Mouse (Mus musculus): ENCODE results near the gene 1700029H14Rik. TPM values are rescaled to one million over a fixed set of nuclear protein-coding genes. Genes with fewer than 3 reads are reported as not detected.

The 1700029H14Rik gene
- total and polyA plus RNA-seq, 2 experiments from 2014 or later = not detected

DNA sequence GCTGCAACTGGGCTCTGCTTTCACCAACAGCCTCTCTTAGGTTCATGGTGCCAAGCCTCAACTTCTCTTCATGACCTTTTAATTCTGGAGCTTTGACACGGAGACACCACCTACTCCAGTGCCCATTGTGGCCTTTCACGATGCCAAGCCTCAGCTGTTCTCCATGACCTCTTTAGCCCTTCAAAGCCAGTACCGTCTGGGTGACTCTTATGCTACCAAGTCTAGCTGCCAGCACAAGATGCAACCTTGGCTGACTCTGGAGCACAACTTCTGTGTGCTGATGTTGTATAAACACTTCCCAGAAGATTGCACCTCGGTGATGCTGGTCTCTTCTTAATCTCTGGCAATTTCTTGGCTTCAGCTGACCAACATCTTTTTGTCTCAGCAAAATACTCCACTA is 15.8 kb downstream of the 1700029H14Rik start:
- no peaks in the 10 kb centered on the region; the same call in 1 of the 2 replicates for H3K4me1 ChIP-seq (ENCODE audit: control insufficient read depth, insufficient read depth)
- no peaks in the 10 kb centered on the region for H3K36me3 ChIP-seq (replicated peaks; ENCODE audit: control insufficient read depth, insufficient read depth, low read length)
- TF ChIP-seq EP300 (IDR thresholded peaks at IDR 0.05; ENCODE audit: low read depth) (no peak), CTCF (IDR thresholded peaks at IDR 0.05; ENCODE audit: low read depth) (no peak)
- DNase-seq (ENCODE audit: low spot score) = no peak
- no peak overlapping the region for H3K9ac ChIP-seq (replicated peaks; ENCODE audit: low read depth, low read length)
- 0 out of 2 replicates have a peak, but pooled peaks cover 13% of the 10 kb centered on the region for H3K9me3 ChIP-seq (replicated peaks; ENCODE audit: control insufficient read depth, low read length)
- no peak overlapping the region for H3K4me2 ChIP-seq (ENCODE audit: low read depth, low read length)
- ATAC-seq (ENCODE audit: insufficient read depth, low read depth) = no peak
- H3K27me3 ChIP-seq (ENCODE audit: control insufficient read depth, insufficient read depth, low read length) = no peaks in the 10 kb centered on the region
- no peak overlapping the region for H3K27ac ChIP-seq (ENCODE audit: low read depth)
- WGBS = 76% methylated on average over 4 of the region's 4 CpGs
- H3K4me3 ChIP-seq (ENCODE audit: low read depth, low read length) = no peak overlapping the region

DNA sequence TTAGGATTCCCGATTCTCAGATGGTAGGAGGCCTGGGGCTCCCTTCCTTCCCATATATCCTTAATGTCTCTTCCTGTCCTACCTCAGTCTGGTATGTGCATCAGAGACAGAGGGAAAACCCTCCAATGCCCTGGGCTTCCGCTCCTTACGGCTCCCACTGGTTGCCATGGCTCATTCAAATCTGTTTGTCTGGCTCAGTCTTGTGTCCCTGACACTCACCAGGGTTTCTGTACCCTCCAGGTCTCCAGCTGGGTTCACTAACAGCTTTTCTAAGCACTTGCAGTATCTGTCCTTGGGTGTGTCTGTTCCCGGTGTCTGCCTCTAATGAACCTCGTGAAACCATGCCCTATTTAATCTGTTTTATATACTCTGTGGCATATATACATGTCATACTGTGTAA is 20.7 kb downstream of the 1700029H14Rik start:
- Histone ChIP-seq H3K9ac (replicated peaks; ENCODE audit: low read depth, low read length) (no peak overlapping the region), H3K27ac (ENCODE audit: low read depth) (no peak overlapping the region), H3K4me2 (ENCODE audit: low read depth, low read length) (no peak overlapping the region), H3K27me3 (ENCODE audit: control insufficient read depth, insufficient read depth, low read length) (no peaks in the 10 kb centered on the region), H3K4me1 (ENCODE audit: control insufficient read depth, insufficient read depth) (no peaks in the 10 kb centered on the region), H3K36me3 (replicated peaks; ENCODE audit: control insufficient read depth, insufficient read depth, low read length) (no peaks in the 10 kb centered on the region), H3K9me3 (replicated peaks; ENCODE audit: control insufficient read depth, low read length) (0 out of 2 replicates have a peak, but pooled peaks cover 13% of the 10 kb centered on the region), H3K4me3 (ENCODE audit: low read depth, low read length) (no peak overlapping the region)
- no peak for TF ChIP-seq CTCF (IDR thresholded peaks at IDR 0.05; ENCODE audit: low read depth)
- TF ChIP-seq EP300 (IDR thresholded peaks at IDR 0.05; ENCODE audit: low read depth) = no peak
- ATAC-seq (ENCODE audit: insufficient read depth, low read depth) (no peak), DNase-seq (ENCODE audit: low spot score) (no peak)
- 52% methylated on average over 5 of the region's 5 CpGs for WGBS

DNA sequence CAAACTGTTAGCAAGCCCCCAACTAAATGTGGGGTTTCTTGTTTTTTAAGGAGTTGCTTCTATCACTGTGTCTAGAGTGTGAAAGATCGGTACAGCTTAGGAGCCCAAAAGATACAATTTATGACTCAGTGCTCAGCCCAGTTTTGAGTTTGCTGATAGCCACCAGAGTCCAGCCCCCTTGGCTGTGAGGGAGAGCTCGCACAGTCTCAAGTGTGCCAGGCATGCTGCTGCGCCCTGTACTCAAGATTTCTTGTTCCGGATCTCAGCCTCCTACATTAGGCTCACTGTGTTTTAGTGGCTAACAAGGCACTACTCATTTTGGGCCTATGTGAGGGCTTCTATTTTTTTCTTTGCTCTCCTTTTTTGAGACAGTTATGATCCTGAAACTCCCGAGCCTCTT is 22.1 kb downstream of the 1700029H14Rik start:
- H3K4me1 ChIP-seq (ENCODE audit: control insufficient read depth, insufficient read depth) = no peaks in the 10 kb centered on the region
- H3K27me3 ChIP-seq (ENCODE audit: control insufficient read depth, insufficient read depth, low read length) = no peaks in the 10 kb centered on the region
- H3K36me3 ChIP-seq (replicated peaks; ENCODE audit: control insufficient read depth, insufficient read depth, low read length) = no peaks in the 10 kb centered on the region
- no peak overlapping the region for H3K27ac ChIP-seq (ENCODE audit: low read depth)
- 0 out of 2 replicates have a peak, but pooled peaks cover 4% of the 10 kb centered on the region for H3K9me3 ChIP-seq (replicated peaks; ENCODE audit: control insufficient read depth, low read length)
- TF ChIP-seq EP300 (IDR thresholded peaks at IDR 0.05; ENCODE audit: low read depth) (no peak), CTCF (IDR thresholded peaks at IDR 0.05; ENCODE audit: low read depth) (no peak)
- ATAC-seq (ENCODE audit: insufficient read depth, low read depth) (no peak), DNase-seq (ENCODE audit: low spot score) (no peak)
- 70% methylated on average over 5 of the region's 5 CpGs for WGBS
- H3K4me2 ChIP-seq (ENCODE audit: low read depth, low read length) = no peak overlapping the region
- H3K9ac ChIP-seq (replicated peaks; ENCODE audit: low read depth, low read length) = no peak overlapping the region
- no peak overlapping the region for H3K4me3 ChIP-seq (ENCODE audit: low read depth, low read length)

DNA sequence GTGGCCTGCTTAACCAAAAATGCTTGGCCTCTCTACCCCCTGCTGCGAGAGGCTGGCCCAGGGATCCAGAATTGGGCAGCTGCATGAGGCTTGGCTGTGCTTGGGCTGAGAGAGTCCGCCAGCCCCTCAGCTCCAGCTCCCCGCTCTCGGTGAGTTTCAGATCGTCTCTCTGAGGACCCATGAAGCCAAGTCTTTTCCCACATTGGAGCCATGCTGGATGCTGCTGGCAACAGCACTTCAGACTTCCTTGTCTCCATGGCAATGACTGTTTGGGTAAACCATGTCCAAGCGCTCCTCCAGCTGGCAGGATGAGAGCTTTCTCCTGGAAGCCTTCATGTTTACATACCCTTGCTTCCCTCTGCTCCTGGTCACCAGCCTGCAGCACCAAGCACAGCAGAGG is 23.4 kb downstream of the 1700029H14Rik start:
- H3K4me3 ChIP-seq (ENCODE audit: low read depth, low read length) = no peak overlapping the region
- WGBS = 41% methylated on average over 6 of the region's 6 CpGs
- no peak overlapping the region for H3K4me2 ChIP-seq (ENCODE audit: low read depth, low read length)
- peak; percentile 77 for ATAC-seq (ENCODE audit: insufficient read depth, low read depth)
- peak; percentile 71 for DNase-seq (ENCODE audit: low spot score)
- no peak overlapping the region for H3K9ac ChIP-seq (replicated peaks; ENCODE audit: low read depth, low read length)
- no peaks in the 10 kb centered on the region for H3K9me3 ChIP-seq (replicated peaks; ENCODE audit: control insufficient read depth, low read length)
- no peaks in the 10 kb centered on the region for H3K4me1 ChIP-seq (ENCODE audit: control insufficient read depth, insufficient read depth)
- no peaks in the 10 kb centered on the region for H3K27me3 ChIP-seq (ENCODE audit: control insufficient read depth, insufficient read depth, low read length)
- no peak overlapping the region for H3K27ac ChIP-seq (ENCODE audit: low read depth)
- TF ChIP-seq EP300 (IDR thresholded peaks at IDR 0.05; ENCODE audit: low read depth) (no peak), CTCF (IDR thresholded peaks at IDR 0.05; ENCODE audit: low read depth) (no peak)
- H3K36me3 ChIP-seq (replicated peaks; ENCODE audit: control insufficient read depth, insufficient read depth, low read length) = no peaks in the 10 kb centered on the region

DNA sequence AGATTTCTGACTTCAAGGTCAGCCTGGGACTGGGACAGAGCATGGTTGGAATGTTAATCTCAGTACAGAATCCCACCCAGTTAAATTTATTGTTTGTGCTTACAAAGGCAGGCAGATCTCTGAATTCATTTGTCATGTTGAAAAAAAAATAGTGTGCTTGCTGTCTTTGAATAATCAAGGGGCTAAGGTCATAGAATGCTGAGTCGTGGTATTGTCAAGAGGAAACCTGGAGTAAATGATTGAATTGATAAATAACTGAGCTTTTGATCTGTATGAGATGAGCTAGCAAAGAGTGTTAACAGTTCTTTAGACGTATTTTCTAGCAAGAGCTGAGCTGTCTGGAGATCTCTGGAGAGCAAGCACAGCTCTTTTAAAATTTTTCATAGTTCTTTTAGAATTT is 25.2 kb downstream of the 1700029H14Rik start:
- H3K4me3 ChIP-seq (ENCODE audit: low read depth, low read length) = no peak overlapping the region
- no peak overlapping the region for H3K9ac ChIP-seq (replicated peaks; ENCODE audit: low read depth, low read length)
- H3K9me3 ChIP-seq (replicated peaks; ENCODE audit: control insufficient read depth, low read length) = no peaks in the 10 kb centered on the region
- TF ChIP-seq EP300 (IDR thresholded peaks at IDR 0.05; ENCODE audit: low read depth) (no peak), CTCF (IDR thresholded peaks at IDR 0.05; ENCODE audit: low read depth) (no peak)
- ATAC-seq (ENCODE audit: insufficient read depth, low read depth) (no peak), DNase-seq (ENCODE audit: low spot score) (no peak)
- no peak overlapping the region for H3K27ac ChIP-seq (ENCODE audit: low read depth)
- no peaks in the 10 kb centered on the region for H3K27me3 ChIP-seq (ENCODE audit: control insufficient read depth, insufficient read depth, low read length)
- H3K4me1 ChIP-seq (ENCODE audit: control insufficient read depth, insufficient read depth) = peaks cover 5% of the 10 kb centered on the region; the same call in 1 of the 2 replicates
- H3K4me2 ChIP-seq (ENCODE audit: low read depth, low read length) = no peak overlapping the region
- no peaks in the 10 kb centered on the region for H3K36me3 ChIP-seq (replicated peaks; ENCODE audit: control insufficient read depth, insufficient read depth, low read length)
- 76% methylated on average over 2 of the region's 2 CpGs for WGBS

DNA sequence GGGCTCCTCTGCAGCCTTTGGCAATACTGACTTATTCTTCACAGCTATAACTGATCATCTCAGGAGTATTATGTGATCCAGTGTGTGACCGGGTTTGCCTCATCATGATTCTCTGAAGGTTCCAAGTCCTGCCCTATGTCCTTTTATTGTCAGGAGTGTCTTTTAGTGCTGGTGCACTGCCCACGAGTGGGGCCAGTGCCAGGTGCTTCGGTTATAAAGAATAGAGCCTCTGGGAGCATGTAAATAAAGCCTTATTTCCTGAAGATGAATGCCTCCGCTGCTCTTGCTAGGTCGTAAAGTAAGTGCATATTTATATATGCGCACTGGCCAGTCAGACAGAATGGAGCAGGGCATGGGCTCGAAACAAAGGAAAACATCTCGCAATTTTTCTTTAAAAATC is 29.1 kb downstream of the 1700029H14Rik start:
- ATAC-seq (ENCODE audit: insufficient read depth, low read depth) (no peak), DNase-seq (ENCODE audit: low spot score) (no peak)
- peaks cover 37% of the 10 kb centered on the region for H3K4me1 ChIP-seq (ENCODE audit: control insufficient read depth, insufficient read depth)
- H3K4me2 ChIP-seq (ENCODE audit: low read depth, low read length) = no peak overlapping the region
- H3K9me3 ChIP-seq (replicated peaks; ENCODE audit: control insufficient read depth, low read length) = no peaks in the 10 kb centered on the region
- H3K27ac ChIP-seq (ENCODE audit: low read depth) = no peak overlapping the region
- 74% methylated on average over 8 of the region's 8 CpGs for WGBS
- H3K27me3 ChIP-seq (ENCODE audit: control insufficient read depth, insufficient read depth, low read length) = no peaks in the 10 kb centered on the region
- H3K36me3 ChIP-seq (replicated peaks; ENCODE audit: control insufficient read depth, insufficient read depth, low read length) = no peaks in the 10 kb centered on the region
- H3K9ac ChIP-seq (replicated peaks; ENCODE audit: low read depth, low read length) = no peak overlapping the region
- TF ChIP-seq EP300 (IDR thresholded peaks at IDR 0.05; ENCODE audit: low read depth) = no peak
- TF ChIP-seq CTCF (IDR thresholded peaks at IDR 0.05; ENCODE audit: low read depth) = no peak
- no peak overlapping the region for H3K4me3 ChIP-seq (ENCODE audit: low read depth, low read length)
